Mouse (Mus musculus) MEL (cell line): ENCODE data around the gene Gria1.

Experiments
- CHD2 ChIP-seq: IDR thresholded peaks from 2 replicates; pipeline ENCODE4 v1.6.1; 2011; ENCODE audit warnings: low read length, improper control_type of control experiment
- CTCF ChIP-seq, 3 experiments: IDR thresholded peaks in 2 of 3; conservative IDR thresholded peaks in 1 of 3; 2 replicates each; pipeline ENCODE4 v1.5.1; 2011 to 2012; ENCODE audit warnings: low read length in 3 of 3, low read depth in 2 of 3, mild to moderate bottlenecking in 2 of 3, improper control_type of control experiment in 1 of 3, inconsistent platforms in 1 of 3, mixed read lengths in 1 of 3, moderate library complexity in 1 of 3; ENCODE audit not compliant: control insufficient read depth in 1 of 3, insufficient read depth in 1 of 3, poor library complexity in 1 of 3, severe bottlenecking in 1 of 3
- ELF1 ChIP-seq: IDR thresholded peaks from 2 replicates; pipeline ENCODE4 v1.6.1; 2014; ENCODE audit warnings: low read depth, mild to moderate bottlenecking, inconsistent platforms, low read length, improper control_type of control experiment, moderate library complexity
- EP300 ChIP-seq, 2 experiments: IDR thresholded peaks; 2 replicates each; pipeline ENCODE4 v1.6.1; 2011; ENCODE audit warnings: improper control_type of control experiment in 2 of 2, low read length in 2 of 2, low read depth in 1 of 2, mild to moderate bottlenecking in 1 of 2
- GATA1 ChIP-seq: IDR thresholded peaks from 2 replicates; pipeline ENCODE4 v1.6.1; 2011; ENCODE audit warnings: low read depth, low read length, improper control_type of control experiment
- MYB ChIP-seq: IDR thresholded peaks from 2 replicates; pipeline ENCODE4 v1.6.1; 2011; ENCODE audit warnings: mild to moderate bottlenecking, low read depth, low read length, improper control_type of control experiment
- POLR2A ChIP-seq, 2 experiments: IDR thresholded peaks; 2 replicates each; pipeline ENCODE4 v1.6.1; 2011 to 2012; ENCODE audit warnings: low read length in 2 of 2, mild to moderate bottlenecking in 2 of 2, control low read depth in 1 of 2, improper control_type of control experiment in 1 of 2, low read depth in 1 of 2, moderate library complexity in 1 of 2; ENCODE audit not compliant: control insufficient read depth in 1 of 2, insufficient read depth in 1 of 2, poor library complexity in 1 of 2
- POLR2AphosphoS5 ChIP-seq: IDR thresholded peaks from 2 replicates; pipeline ENCODE4 v1.6.1; 2012; ENCODE audit warnings: low read depth, borderline replicate concordance, mild to moderate bottlenecking, inconsistent platforms, low read length, moderate library complexity, mixed read lengths
- RCOR1 ChIP-seq: IDR thresholded peaks from 2 replicates; pipeline ENCODE4 v1.6.1; 2012; ENCODE audit warnings: low read depth, mild to moderate bottlenecking, inconsistent platforms, low read length, improper control_type of control experiment
- SIN3A ChIP-seq: IDR thresholded peaks from 2 replicates; pipeline ENCODE4 v1.6.1; 2012; ENCODE audit warnings: low read length, improper control_type of control experiment, inconsistent platforms
- USF1 ChIP-seq: IDR thresholded peaks from 2 replicates; pipeline ENCODE4 v1.6.1; 2014; ENCODE audit warnings: low read depth, mild to moderate bottlenecking, inconsistent platforms, low read length, improper control_type of control experiment, moderate library complexity

DNA sequence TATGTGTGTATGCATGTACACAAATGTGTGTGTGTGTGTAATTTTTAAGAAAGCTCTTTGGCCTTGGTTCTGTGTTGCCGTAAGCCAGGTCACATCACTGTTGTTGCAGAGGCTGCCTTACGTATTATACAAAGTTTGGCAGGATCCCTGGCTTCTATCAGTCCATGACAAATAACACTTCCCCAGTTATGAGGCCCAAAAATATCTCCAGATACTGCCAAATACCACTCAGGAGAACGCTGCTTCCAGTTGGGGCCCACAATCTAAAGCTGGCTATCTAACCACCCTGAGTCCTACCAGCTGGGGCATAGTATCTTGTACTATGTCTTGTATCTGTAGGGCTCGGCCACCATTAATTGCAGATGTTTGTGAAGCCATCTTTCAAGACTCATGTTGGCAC lies 3.4 kb upstream of the Gria1 start:
- TF ChIP-seq POLR2A (IDR thresholded peaks at IDR 0.05; ENCODE audit: control insufficient read depth in 1 of 2, insufficient read depth in 1 of 2, low read depth in 1 of 2, low read length in 2 of 2, poor library complexity in 1 of 2) (no peak), GATA1 (no peak), RCOR1 (no peak), SIN3A (no peak), ELF1 (no peak), CTCF (IDR thresholded peaks at IDR 0.05 in 2 of 3, conservative IDR thresholded peaks at IDR 0.05 in 1 of 3; ENCODE audit: control insufficient read depth in 1 of 3, insufficient read depth in 1 of 3, low read depth in 2 of 3, low read length in 3 of 3, poor library complexity in 1 of 3, severe bottlenecking in 1 of 3) (no peak), USF1 (no peak), MYB (no peak), POLR2AphosphoS5 (no peak), EP300 (IDR thresholded peaks at IDR 0.05; ENCODE audit: low read depth in 1 of 2, low read length in 2 of 2) (no peak), CHD2 (no peak)
